Mouse (Mus musculus) CH12.LX (cell line): Measurements from ENCODE around the gene Chst11. TPM values are rescaled to one million over a fixed set of nuclear protein-coding genes. Genes with fewer than 3 reads are reported as not detected.

Experiments used
- DNase-seq: peaks from one replicate; pipeline ENCODE4 v3.0.0-alpha.2; 2013; ENCODE audit errors: extremely low read depth
- H3K27ac ChIP-seq: 2 replicates; pipeline ENCODE4 v1.5.1; 2012; ENCODE audit warnings: low read depth, mild to moderate bottlenecking, control low read depth, moderate library complexity; ENCODE audit not compliant: insufficient read depth
- H3K27me3 ChIP-seq: replicated peaks from 2 replicates; pipeline ENCODE3; 2012; ENCODE audit warnings: inconsistent platforms
- H3K36me3 ChIP-seq, 2 experiments: replicated peaks in 1 of 2; 2 replicates each; pipeline versions ENCODE3 to v1.6.1; 2012; ENCODE audit warnings: inconsistent platforms in 1 of 2, low read length in 1 of 2, mild to moderate bottlenecking in 1 of 2, mixed read lengths in 1 of 2, moderate library complexity in 1 of 2; ENCODE audit not compliant: control insufficient read depth in 1 of 2, insufficient read depth in 1 of 2
- H3K4me1 ChIP-seq, 2 experiments: 2 replicates each; pipeline ENCODE4 v1.6.1; 2012; ENCODE audit warnings: inconsistent platforms in 1 of 2, moderate library complexity in 1 of 2; ENCODE audit not compliant: insufficient read depth in 2 of 2, control insufficient read depth in 1 of 2
- H3K4me2 ChIP-seq: 2 replicates; pipeline ENCODE4 v1.6.1; 2012; ENCODE audit warnings: low read depth, mild to moderate bottlenecking, control low read depth; ENCODE audit not compliant: poor library complexity, insufficient read depth, severe bottlenecking
- H3K4me3 ChIP-seq, 3 experiments: fragments of 150-350 bp in 1 of 3; sonication (generic) in 1 of 3; replicated peaks in 1 of 3; 2 replicates each; pipeline versions ENCODE3 to v1.5.1; 2011 to 2012; ENCODE audit warnings: low read depth in 2 of 3, low read length in 2 of 3, mild to moderate bottlenecking in 2 of 3, moderate library complexity in 2 of 3, control low read depth in 1 of 3, improper control_type of control experiment in 1 of 3, inconsistent platforms in 1 of 3, mixed read lengths in 1 of 3; ENCODE audit not compliant: poor library complexity in 1 of 3
- H3K79me2 ChIP-seq: replicated peaks from 2 replicates; pipeline ENCODE4 v1.6.1; 2012; ENCODE audit warnings: mild to moderate bottlenecking, moderate library complexity; ENCODE audit not compliant: control insufficient read depth, poor library complexity, insufficient read depth, severe bottlenecking; ENCODE audit errors: extremely low read depth
- H3K9ac ChIP-seq: 2 replicates; pipeline ENCODE4 v1.6.1; 2012; ENCODE audit warnings: low read depth, mild to moderate bottlenecking, control low read depth, moderate library complexity; ENCODE audit not compliant: insufficient read depth
- H3K9me3 ChIP-seq: replicated peaks from 2 replicates; pipeline ENCODE3; 2012; ENCODE audit warnings: low read length, inconsistent platforms, mixed read lengths
- BHLHE40 ChIP-seq: IDR thresholded peaks from 2 replicates; pipeline ENCODE4 v1.6.1; 2011; ENCODE audit warnings: mild to moderate bottlenecking, low read depth, low read length, improper control_type of control experiment
- CTCF ChIP-seq, 2 experiments: IDR thresholded peaks in 1 of 2; conservative IDR thresholded peaks in 1 of 2; 2 replicates each; pipeline ENCODE4 v1.5.1; 2011 to 2012; ENCODE audit warnings: low read depth in 2 of 2, low read length in 2 of 2, improper control_type of control experiment in 1 of 2, inconsistent platforms in 1 of 2, mild to moderate bottlenecking in 1 of 2, moderate library complexity in 1 of 2
- EP300 ChIP-seq: IDR thresholded peaks from 2 replicates; pipeline ENCODE4 v1.6.1; 2011; ENCODE audit warnings: low read length, improper control_type of control experiment
- ETS1 ChIP-seq: conservative IDR thresholded peaks from 2 replicates; pipeline ENCODE4 v1.6.1; 2012; ENCODE audit warnings: low read depth, mild to moderate bottlenecking, inconsistent platforms, low read length, improper control_type of control experiment, moderate library complexity
- GABPA ChIP-seq: IDR thresholded peaks from 2 replicates; pipeline ENCODE4 v1.6.1; 2012; ENCODE audit warnings: low read depth, low read length, improper control_type of control experiment, inconsistent platforms; ENCODE audit not compliant: insufficient replicate concordance
- HCFC1 ChIP-seq: IDR thresholded peaks from 2 replicates; pipeline ENCODE4 v1.6.1; 2012; ENCODE audit warnings: low read depth, mild to moderate bottlenecking, inconsistent platforms, low read length, improper control_type of control experiment
- MAFK ChIP-seq: IDR thresholded peaks from 2 replicates; pipeline ENCODE4 v1.6.1; 2011; ENCODE audit warnings: low read length, improper control_type of control experiment; ENCODE audit not compliant: insufficient replicate concordance
- MAX ChIP-seq: IDR thresholded peaks from 2 replicates; pipeline ENCODE4 v1.6.1; 2011; ENCODE audit warnings: low read length, improper control_type of control experiment
- MAZ ChIP-seq: IDR thresholded peaks from 2 replicates; pipeline ENCODE4 v1.6.1; 2012; ENCODE audit warnings: low read depth, mild to moderate bottlenecking, inconsistent platforms, low read length, improper control_type of control experiment, moderate library complexity
- MEF2A ChIP-seq: IDR thresholded peaks from 2 replicates; pipeline ENCODE4 v1.6.1; 2014; ENCODE audit warnings: low read depth, mild to moderate bottlenecking, inconsistent platforms, low read length, improper control_type of control experiment, borderline replicate concordance
- MXI1 ChIP-seq: IDR thresholded peaks from 2 replicates; pipeline ENCODE4 v1.6.1; 2011; ENCODE audit warnings: mild to moderate bottlenecking, low read depth, low read length, improper control_type of control experiment
- MYC ChIP-seq: IDR thresholded peaks from 2 replicates; pipeline ENCODE4 v1.6.1; 2011; ENCODE audit warnings: low read depth, mild to moderate bottlenecking, improper control_type of control experiment, low read length
- NELFE ChIP-seq: IDR thresholded peaks from 2 replicates; pipeline ENCODE4 v1.6.1; 2011; ENCODE audit warnings: low read depth, low read length, improper control_type of control experiment
- NRF1 ChIP-seq: IDR thresholded peaks from 2 replicates; pipeline ENCODE4 v1.6.1; 2014; ENCODE audit warnings: low read depth, mild to moderate bottlenecking, inconsistent platforms, low read length, improper control_type of control experiment, moderate library complexity
- POLR2AphosphoS2 ChIP-seq: IDR thresholded peaks from 2 replicates; pipeline ENCODE4 v1.6.1; 2011; ENCODE audit warnings: low read depth, low read length, improper control_type of control experiment
- RAD21 ChIP-seq: IDR thresholded peaks from 2 replicates; pipeline ENCODE4 v1.6.1; 2011; ENCODE audit warnings: low read depth, mild to moderate bottlenecking, low read length, improper control_type of control experiment, moderate library complexity
- SIN3A ChIP-seq: IDR thresholded peaks from 2 replicates; pipeline ENCODE4 v1.6.1; 2012; ENCODE audit warnings: low read length, improper control_type of control experiment, inconsistent platforms
- SMC3 ChIP-seq: IDR thresholded peaks from 2 replicates; pipeline ENCODE4 v1.6.1; 2011; ENCODE audit warnings: low read depth, low read length, improper control_type of control experiment
- TBP ChIP-seq: conservative IDR thresholded peaks from 2 replicates; pipeline ENCODE4 v1.6.1; 2011; ENCODE audit warnings: low read depth, low read length, improper control_type of control experiment
- TCF12 ChIP-seq: IDR thresholded peaks from 2 replicates; pipeline ENCODE4 v1.6.1; 2014; ENCODE audit warnings: low read depth, mild to moderate bottlenecking, inconsistent platforms, low read length, improper control_type of control experiment
- UBTF ChIP-seq: IDR thresholded peaks from 2 replicates; pipeline ENCODE4 v1.6.1; 2012; ENCODE audit warnings: low read depth, mild to moderate bottlenecking, inconsistent platforms, low read length, improper control_type of control experiment, moderate library complexity
- USF1 ChIP-seq: IDR thresholded peaks from 2 replicates; pipeline ENCODE4 v1.6.1; 2014; ENCODE audit warnings: low read depth, mild to moderate bottlenecking, inconsistent platforms, low read length, improper control_type of control experiment
- USF2 ChIP-seq: conservative IDR thresholded peaks from 2 replicates; pipeline ENCODE4 v1.6.1; 2011; ENCODE audit warnings: low read depth, low read length, improper control_type of control experiment
- ZKSCAN1 ChIP-seq: IDR thresholded peaks from 2 replicates; pipeline ENCODE4 v1.6.1; 2012; ENCODE audit warnings: low read depth, inconsistent platforms, low read length, improper control_type of control experiment, borderline replicate concordance
- ZNF384 ChIP-seq: IDR thresholded peaks from 2 replicates; pipeline ENCODE4 v1.6.1; 2012; ENCODE audit warnings: low read depth, low read length, improper control_type of control experiment, inconsistent platforms
- dilution Hi-C: fragments of 300-500 bp; cut with MboI; formaldehyde crosslinking; loops from 2 replicates; pipeline ENCODE4 v1.14.3; 2020; ENCODE audit warnings: low sequenced_read_pairs; ENCODE audit not compliant: extremely low pct_unique_long_range_greater_than_20kb, extremely low pct_ligation_motif_present
- in situ Hi-C: fragments of 300-500 bp; cut with MboI; formaldehyde crosslinking; loops from 3 replicates; pipeline ENCODE4 v1.14.3; 2019; ENCODE audit warnings: low sequenced_read_pairs, low pct_ligation_motif_present, low pct_unique_long_range_greater_than_20kb, mixed read lengths
- polyA plus RNA-seq: library from polyadenylated mRNA; unstranded; fragments of >175 nt; gene quantifications from 2 replicates; pipeline ENCODE4 v1.2.1, GENCODE M21; 2012; ENCODE audit warnings: low read depth; ENCODE audit not compliant: insufficient read length
- total RNA-seq, 2 experiments: library from RNA; depleted of rRNA; stranded (reverse); fragments of 300-350 nt in 1 of 2; fragments of >200 nt in 1 of 2; gene quantifications; 2 replicates each; pipeline ENCODE4 v1.2.3; 2012 to 2014

The Chst11 gene
- total and polyA plus RNA-seq, 3 experiments, result 3.6 to 5.3 (median 4.5) TPM

GRCm38 (mm10) chr10:83060066-83060782, 74.9 kb downstream of the Chst11 start:
- H3K4me3 ChIP-seq, result no peak overlapping the region
- no peak overlapping the region for H3K4me2 ChIP-seq
- DNase-seq, result no peak
- dilution Hi-C loops (no loop called here), in situ Hi-C loops (no loop called here)
- no peaks in the 10 kb centered on the region for H3K36me3 ChIP-seq
- H3K9ac ChIP-seq, result no peak overlapping the region
- no peak overlapping the region for H3K27ac ChIP-seq
- no peak for TF ChIP-seq SIN3A
- TF ChIP-seq ZKSCAN1, result no peak
- TF ChIP-seq TCF12, result no peak
- TF ChIP-seq USF1, result no peak
- no peak for TF ChIP-seq HCFC1
- no peak for TF ChIP-seq BHLHE40
- TF ChIP-seq, all 38 proteins: peak for 0
- Histone ChIP-seq H3K27me3 (no peaks in the 10 kb centered on the region), H3K4me1 (peaks cover 0 to 11% of the 10 kb centered on the region in 2 experiments; a peak in 2 of 4 replicates), H3K9me3 (no peaks in the 10 kb centered on the region), H3K79me2 (no peaks in the 10 kb centered on the region)

- Histone ChIP-seq H3K36me3 (no peaks in the 10 kb centered on the region), H3K9me3 (no peaks in the 10 kb centered on the region), H3K79me2 (no peaks in the 10 kb centered on the region), H3K27ac (no peak overlapping the region), H3K9ac (no peak overlapping the region), H3K4me2 (no peak overlapping the region)
- no peak for DNase-seq
- dilution Hi-C loops, result no loop called here
- in situ Hi-C loops, result no loop called here
- no peak for TF ChIP-seq SIN3A
- no peak for TF ChIP-seq EP300
- TF ChIP-seq, all 38 proteins: peak for 0
- H3K27me3 ChIP-seq, result no peaks in the 10 kb centered on the region
- H3K4me1 ChIP-seq, result peaks cover 2 to 10% of the 10 kb centered on the region in 2 experiments; a peak in 2 of 4 replicates
- H3K4me3 ChIP-seq, result no peak overlapping the region
These were observed 77.0 kb downstream of the Chst11 start for GRCm38 (mm10) chr10:83062315-83062714.

GRCm38 (mm10) chr10:83064796-83065195, 79.5 kb downstream of the Chst11 start:
- no peaks in the 10 kb centered on the region for H3K9me3 ChIP-seq
- dilution Hi-C loops (no loop called here), in situ Hi-C loops (no loop called here)
- H3K36me3 ChIP-seq, result no peaks in the 10 kb centered on the region
- no peak for DNase-seq
- no peak overlapping the region for H3K9ac ChIP-seq
- no peak overlapping the region for H3K27ac ChIP-seq
- peaks cover 10 to 29% of the 10 kb centered on the region in 2 experiments for H3K4me1 ChIP-seq
- no peaks in the 10 kb centered on the region for H3K79me2 ChIP-seq
- H3K4me3 ChIP-seq, result no peak overlapping the region
- TF ChIP-seq HCFC1, result no peak
- TF ChIP-seq RAD21, result no peak
- no peak for TF ChIP-seq NRF1
- no peak for TF ChIP-seq EP300
- TF ChIP-seq SMC3, result no peak
- no peak for TF ChIP-seq MAZ
- TF ChIP-seq ZNF384, result no peak
- TF ChIP-seq MAFK, result no peak
- TF ChIP-seq MEF2A, result no peak
- no peak for TF ChIP-seq TBP
- TF ChIP-seq GABPA, result no peak
- TF ChIP-seq MXI1, result no peak
- TF ChIP-seq ETS1, result no peak
- no peak for TF ChIP-seq USF2
- no peak for TF ChIP-seq CTCF (conservative IDR thresholded peaks at IDR 0.05 in 1 of 2, IDR thresholded peaks at IDR 0.05 in 1 of 2; ENCODE audit: low read depth in 2 of 2, low read length in 2 of 2)
- no peak for TF ChIP-seq MYC
- no peak for TF ChIP-seq POLR2AphosphoS2
- no peak for TF ChIP-seq NELFE
- TF ChIP-seq MAX, result no peak
- no peak for TF ChIP-seq UBTF
- TF ChIP-seq, all 38 proteins: peak for 0
- Histone ChIP-seq H3K4me2 (no peak overlapping the region), H3K27me3 (no peaks in the 10 kb centered on the region)
